Mouse (Mus musculus) frontal cortex, adult (tissue): ENCODE results near the gene Kif24.

Experiments used
- ATAC-seq: cut with Nextera tagmentation; 2 replicates; pipeline ENCODE4 v1.9.2; 2017; ENCODE audit warnings: mild to moderate bottlenecking, moderate library complexity, mixed read lengths; ENCODE audit not compliant: low TSS enrichment

The Kif24 gene

GRCm38 (mm10) chr4:41347839-41348238 is 116.8 kb downstream of the Kif24 start:
- no peak for ATAC-seq

- ATAC-seq, result no peak
Observed at GRCm38 (mm10) chr4:41346011-41346410, 118.7 kb downstream of the Kif24 start.

GRCm38 (mm10) chr4:41340912-41341550 is 123.7 kb downstream of the Kif24 start:
- ATAC-seq, result no peak
